Mouse (Mus musculus) liver, embryonic 13.5 days (tissue): ENCODE measurements around the gene Fgfr2. TPM values are rescaled to one million over a fixed set of nuclear protein-coding genes. Genes with fewer than 3 reads are reported as not detected.

Experiments used
- ATAC-seq: fragments of 200-750 bp; cut with Nextera tagmentation; 2 replicates; pipeline ENCODE4 v1.8.0; 2017; ENCODE audit warnings: low read depth, mild to moderate bottlenecking, moderate number of reproducible peaks, moderate library complexity
- DNase-seq: peaks from one replicate; pipeline ENCODE4 v3.0.0; 2022
- H3K27ac ChIP-seq: fragments of 300-500 bp; sonication (generic); 2 replicates; pipeline ENCODE4 v1.5.1; 2015; ENCODE audit warnings: moderate library complexity, mild to moderate bottlenecking, inconsistent platforms
- H3K27me3 ChIP-seq: fragments of 300-500 bp; sonication (generic); 2 replicates; pipeline ENCODE4 v1.6.1; 2015; ENCODE audit warnings: mild to moderate bottlenecking, inconsistent platforms
- H3K36me3 ChIP-seq: fragments of 300-500 bp; sonication (generic); 2 replicates; pipeline ENCODE4 v1.6.1; 2015; ENCODE audit warnings: mild to moderate bottlenecking, inconsistent platforms
- H3K4me1 ChIP-seq: fragments of 300-500 bp; sonication (generic); replicated peaks from 2 replicates; pipeline ENCODE4 v1.6.1; 2015; ENCODE audit warnings: inconsistent platforms
- H3K4me2 ChIP-seq: fragments of 300-500 bp; sonication (generic); 2 replicates; pipeline ENCODE4 v1.6.1; 2015; ENCODE audit warnings: inconsistent platforms, mild to moderate bottlenecking, moderate library complexity
- H3K4me3 ChIP-seq: fragments of 300-500 bp; sonication (generic); replicated peaks from 2 replicates; pipeline ENCODE4 v1.5.1; 2015; ENCODE audit warnings: mild to moderate bottlenecking, inconsistent platforms
- H3K9ac ChIP-seq: fragments of 300-500 bp; sonication (generic); 2 replicates; pipeline ENCODE4 v1.6.1; 2015; ENCODE audit warnings: mild to moderate bottlenecking, inconsistent platforms
- H3K9me3 ChIP-seq: fragments of 300-500 bp; sonication (generic); replicated peaks from 2 replicates; pipeline ENCODE4 v1.6.1; 2016; ENCODE audit warnings: inconsistent platforms
- WGBS: fragments of 180-500 bp; shearing (Covaris S2); methylation state at CpG from one replicate; pipeline ENCODE4 v1.1.7; 2015; ENCODE audit not compliant: insufficient replicate concordance; 5-methylcytosine and 5-hydroxymethylcytosine counted together
- polyA plus RNA-seq: library from polyadenylated mRNA; unstranded; fragments of >200 nt; fragmentation: Nextera tagmentation; extraction: Ambion mirVana; gene quantifications from 2 replicates; pipeline ENCODE4 v1.2.1, GENCODE M21; 2015

Gene Fgfr2
- polyA plus RNA-seq, 1 experiment from 2014 or later: 8.9 TPM

GRCm38 (mm10) chr7:130257991-130258703 lies 2865.0 kb downstream of the Fgfr2 start:
- ATAC-seq: no peak
- Histone ChIP-seq H3K9me3 (no peaks in the 10 kb centered on the region), H3K4me1 (0 out of 2 replicates have a peak, but pooled peaks cover 10% of the 10 kb centered on the region), H3K27me3 (peaks cover 21% of the 10 kb centered on the region), H3K4me3 (no peak overlapping the region), H3K9ac (no peak overlapping the region), H3K36me3 (no peaks in the 10 kb centered on the region), H3K27ac (no peak overlapping the region), H3K4me2 (no peak overlapping the region)
- no peak for DNase-seq
- WGBS: 36% methylated on average over 8 of the region's 8 CpGs

GRCm38 (mm10) chr7:130253264-130253663 lies 2869.9 kb downstream of the Fgfr2 start:
- WGBS: 37% methylated on average over 4 of the region's 4 CpGs
- Histone ChIP-seq H3K9ac (no peak overlapping the region), H3K4me3 (no peak overlapping the region), H3K27me3 (no peaks in the 10 kb centered on the region), H3K4me1 (0 out of 2 replicates have a peak, but pooled peaks cover 10% of the 10 kb centered on the region), H3K4me2 (no peak overlapping the region), H3K27ac (no peak overlapping the region), H3K9me3 (no peaks in the 10 kb centered on the region), H3K36me3 (no peaks in the 10 kb centered on the region)
- DNase-seq (no peak), ATAC-seq (no peak)

GRCm38 (mm10) chr7:130251936-130252523 lies 2871.1 kb downstream of the Fgfr2 start:
- Histone ChIP-seq H3K27me3 (no peaks in the 10 kb centered on the region), H3K27ac (no peak overlapping the region), H3K36me3 (no peaks in the 10 kb centered on the region), H3K4me3 (no peak overlapping the region), H3K4me1 (peaks cover 17% of the 10 kb centered on the region; the same call in 1 of the 2 replicates), H3K9me3 (no peaks in the 10 kb centered on the region), H3K4me2 (no peak overlapping the region), H3K9ac (no peak overlapping the region)
- ATAC-seq (no peak), DNase-seq (no peak)
- WGBS: 62% methylated on average over 3 of the region's 3 CpGs

GRCm38 (mm10) chr7:130250994-130251393 lies 2872.2 kb downstream of the Fgfr2 start:
- WGBS: 68% methylated on average over 4 of the region's 4 CpGs
- Histone ChIP-seq H3K4me3 (no peak overlapping the region), H3K36me3 (no peaks in the 10 kb centered on the region), H3K27me3 (no peaks in the 10 kb centered on the region), H3K9me3 (no peaks in the 10 kb centered on the region), H3K4me2 (no peak overlapping the region), H3K9ac (no peak overlapping the region), H3K4me1 (peaks cover 24% of the 10 kb centered on the region), H3K27ac (no peak overlapping the region)
- ATAC-seq: no peak
- no peak for DNase-seq

- 63% methylated on average over 7 of the region's 7 CpGs for WGBS
- H3K9ac ChIP-seq: no peak overlapping the region
- no peak overlapping the region for H3K4me2 ChIP-seq
- H3K27me3 ChIP-seq: no peaks in the 10 kb centered on the region
- ATAC-seq (no peak), DNase-seq (no peak)
- peaks cover 27% of the 10 kb centered on the region for H3K4me1 ChIP-seq
- H3K36me3 ChIP-seq: no peaks in the 10 kb centered on the region
- H3K4me3 ChIP-seq: no peak overlapping the region
- H3K9me3 ChIP-seq: no peaks in the 10 kb centered on the region
- H3K27ac ChIP-seq: no peak overlapping the region
Observed at GRCm38 (mm10) chr7:130248403-130248802, 2874.7 kb downstream of the Fgfr2 start.

GRCm38 (mm10) chr7:130247831-130248230 lies 2875.3 kb downstream of the Fgfr2 start:
- Histone ChIP-seq H3K4me3 (no peak overlapping the region), H3K9ac (no peak overlapping the region), H3K27me3 (no peaks in the 10 kb centered on the region), H3K27ac (no peak overlapping the region), H3K36me3 (no peaks in the 10 kb centered on the region), H3K4me1 (peaks cover 27% of the 10 kb centered on the region), H3K9me3 (no peaks in the 10 kb centered on the region), H3K4me2 (no peak overlapping the region)
- 61% methylated on average over 10 of the region's 10 CpGs for WGBS
- no peak for ATAC-seq
- no peak for DNase-seq

GRCm38 (mm10) chr7:130246483-130246882 lies 2876.7 kb downstream of the Fgfr2 start:
- H3K27me3 ChIP-seq: no peaks in the 10 kb centered on the region
- H3K4me3 ChIP-seq: no peak overlapping the region
- no peak overlapping the region for H3K4me2 ChIP-seq
- no peaks in the 10 kb centered on the region for H3K36me3 ChIP-seq
- no peak overlapping the region for H3K27ac ChIP-seq
- peaks cover 27% of the 10 kb centered on the region for H3K4me1 ChIP-seq
- ATAC-seq (no peak), DNase-seq (no peak)
- H3K9me3 ChIP-seq: no peaks in the 10 kb centered on the region
- 62% methylated on average over 7 of the region's 7 CpGs for WGBS
- no peak overlapping the region for H3K9ac ChIP-seq

- no peak for DNase-seq
- no peaks in the 10 kb centered on the region for H3K36me3 ChIP-seq
- H3K9me3 ChIP-seq: no peaks in the 10 kb centered on the region
- 64% methylated on average over 7 of the region's 7 CpGs for WGBS
- no peak overlapping the region for H3K4me2 ChIP-seq
- no peaks in the 10 kb centered on the region for H3K27me3 ChIP-seq
- H3K4me1 ChIP-seq: peaks cover 27% of the 10 kb centered on the region
- no peak overlapping the region for H3K27ac ChIP-seq
- H3K9ac ChIP-seq: no peak overlapping the region
- no peak overlapping the region for H3K4me3 ChIP-seq
- ATAC-seq: no peak
Observed at GRCm38 (mm10) chr7:130244545-130244944, 2878.6 kb downstream of the Fgfr2 start.

- H3K4me1 ChIP-seq: peaks cover 27% of the 10 kb centered on the region
- no peak overlapping the region for H3K4me2 ChIP-seq
- no peaks in the 10 kb centered on the region for H3K27me3 ChIP-seq
- H3K4me3 ChIP-seq: no peak overlapping the region
- no peak for DNase-seq
- H3K27ac ChIP-seq: no peak overlapping the region
- no peak overlapping the region for H3K9ac ChIP-seq
- 45% methylated on average over 4 of the region's 4 CpGs for WGBS
- no peaks in the 10 kb centered on the region for H3K36me3 ChIP-seq
- ATAC-seq: no peak
- no peaks in the 10 kb centered on the region for H3K9me3 ChIP-seq
Observed at GRCm38 (mm10) chr7:130243811-130244210, 2879.3 kb downstream of the Fgfr2 start.

- Histone ChIP-seq H3K27me3 (no peaks in the 10 kb centered on the region), H3K9ac (no peak overlapping the region), H3K4me2 (no peak overlapping the region), H3K27ac (no peak overlapping the region), H3K9me3 (no peaks in the 10 kb centered on the region), H3K4me3 (no peak overlapping the region), H3K36me3 (no peaks in the 10 kb centered on the region), H3K4me1 (peaks cover 10% of the 10 kb centered on the region; the same call in 1 of the 2 replicates)
- 75% methylated on average over 9 of the region's 9 CpGs for WGBS
- no peak for ATAC-seq
- DNase-seq: no peak
Observed at GRCm38 (mm10) chr7:130240191-130240590, 2883.0 kb downstream of the Fgfr2 start.

GRCm38 (mm10) chr7:130237244-130237643 lies 2885.9 kb downstream of the Fgfr2 start:
- Histone ChIP-seq H3K4me1 (0 out of 2 replicates have a peak, but pooled peaks cover 2% of the 10 kb centered on the region), H3K4me3 (no peak overlapping the region), H3K9ac (no peak overlapping the region), H3K27ac (no peak overlapping the region), H3K27me3 (no peaks in the 10 kb centered on the region), H3K4me2 (no peak overlapping the region), H3K9me3 (no peaks in the 10 kb centered on the region), H3K36me3 (no peaks in the 10 kb centered on the region)
- WGBS: 66% methylated on average over 5 of the region's 5 CpGs
- no peak for ATAC-seq
- DNase-seq: no peak

GRCm38 (mm10) chr7:130233777-130234176 lies 2889.4 kb downstream of the Fgfr2 start:
- Histone ChIP-seq H3K4me1 (0 out of 2 replicates have a peak, but pooled peaks cover 2% of the 10 kb centered on the region), H3K9me3 (no peaks in the 10 kb centered on the region), H3K4me3 (no peak overlapping the region), H3K36me3 (no peaks in the 10 kb centered on the region), H3K9ac (no peak overlapping the region), H3K4me2 (no peak overlapping the region), H3K27me3 (no peaks in the 10 kb centered on the region), H3K27ac (no peak overlapping the region)
- DNase-seq (no peak), ATAC-seq (no peak)
- 64% methylated on average over 7 of the region's 7 CpGs for WGBS
